Mouse (Mus musculus) adrenal gland, adult 18-20 months (tissue): ENCODE data around the gene Insl3. TPM values are rescaled to one million over a fixed set of nuclear protein-coding genes. Genes with fewer than 3 reads are reported as not detected.
A peak's percentile ranks its signal among the peaks of the same experiment; 100 is the strongest.
"Not testable (repeated sequence)": the region's sequence is repeated elsewhere in the genome, so short reads cannot be mapped to it uniquely, and the experiment has no call there.

Source experiments
- DNase-seq, 2 experiments: peaks; one replicate each; pipeline ENCODE4 v3.0.0; 2021 to 2022; ENCODE audit warnings: low spot score in 2 of 2
- total RNA-seq, 2 experiments: library from RNA; stranded (reverse); gene quantifications; 1 replicate in 1 of 2; 2 replicates in 1 of 2; pipeline ENCODE4 v1.2.3; 2021

The Insl3 gene
- total RNA-seq, 2 experiments from 2014 or later, result 4.3 to 5.6 TPM

DNA sequence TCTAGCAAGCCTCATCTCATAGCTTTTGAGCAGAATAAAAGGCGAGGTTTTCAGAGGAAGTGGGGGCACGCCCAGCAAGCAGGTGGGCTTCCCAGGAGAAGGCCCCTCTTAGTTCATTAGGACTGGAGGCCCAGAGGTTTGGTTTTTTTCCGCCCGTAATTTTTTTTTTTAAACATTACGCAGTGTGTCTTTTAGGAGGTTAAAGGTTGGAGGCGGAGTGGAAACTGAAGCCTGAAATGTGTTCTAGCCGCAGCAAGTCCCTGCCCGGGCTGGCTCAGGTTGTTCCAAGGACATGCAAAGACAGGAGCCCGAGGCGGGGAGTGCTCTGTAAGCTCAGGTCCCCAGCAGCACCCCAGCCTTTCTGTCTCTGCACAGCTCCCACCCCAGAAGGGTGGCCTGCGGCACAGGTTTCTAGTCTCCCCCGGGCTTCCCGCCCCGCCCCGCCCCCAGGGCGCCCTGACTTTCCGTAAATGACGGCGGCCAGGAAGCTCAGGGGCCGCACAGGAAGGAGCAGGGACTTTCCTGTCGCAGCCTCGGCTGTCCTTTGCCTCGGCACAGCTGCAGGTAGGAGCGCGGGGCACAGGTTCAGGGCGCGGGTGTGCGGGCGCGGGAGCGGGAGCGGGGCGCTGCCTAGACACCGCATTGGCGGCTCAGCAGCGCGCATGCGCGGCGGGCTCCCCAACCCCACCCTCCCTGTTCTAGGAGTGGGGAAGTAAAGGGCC, 12.8 kb upstream of the Insl3 start, which contains the start of gene Jak3:
Gene Jak3 (plus strand): TSS at position 277 of the 722 bp plus-strand sequence.
- DNase-seq, result peak; percentile 55 to 66

DNA sequence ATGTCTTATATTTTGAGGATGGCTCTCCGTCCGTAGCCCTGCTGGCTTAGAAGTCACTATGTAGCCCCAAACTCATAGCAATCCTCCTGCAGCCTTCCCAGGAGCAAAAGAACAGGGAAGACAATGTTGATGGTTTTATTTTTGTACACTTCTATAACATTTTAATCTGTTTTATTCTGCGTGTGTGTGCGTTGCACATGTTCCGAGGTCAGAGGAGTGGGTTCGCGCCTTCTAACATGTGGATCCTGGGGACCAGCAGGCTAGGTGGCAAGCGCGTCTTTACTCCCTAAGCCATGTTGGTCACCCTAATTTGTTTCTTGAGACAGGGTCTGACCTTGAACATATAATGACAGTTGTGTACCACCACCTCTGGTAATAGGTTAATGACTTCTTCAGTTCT, 12.2 kb upstream of the Insl3 start:
- DNase-seq, result no peak

DNA sequence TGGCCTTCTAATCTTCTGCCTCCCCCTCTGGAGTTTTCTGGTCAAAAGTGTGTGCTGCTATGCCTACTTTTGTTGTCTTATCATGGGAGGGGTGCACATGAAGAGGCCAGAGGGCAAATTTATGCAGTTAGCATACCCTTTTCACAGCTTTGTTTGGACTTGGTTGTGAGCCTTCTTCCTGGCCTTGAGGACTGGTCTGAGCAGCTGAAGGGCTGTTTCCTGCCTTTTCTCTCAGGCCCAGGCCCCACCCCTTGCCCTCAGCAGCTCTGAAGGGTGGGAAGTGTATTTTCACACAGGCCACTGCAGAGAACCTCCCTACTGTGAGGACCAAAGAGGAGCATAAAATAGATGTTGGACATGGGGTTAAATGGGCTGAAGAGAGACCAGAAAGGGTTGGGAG, 11.5 kb upstream of the Insl3 start:
- DNase-seq, result no peak

DNA sequence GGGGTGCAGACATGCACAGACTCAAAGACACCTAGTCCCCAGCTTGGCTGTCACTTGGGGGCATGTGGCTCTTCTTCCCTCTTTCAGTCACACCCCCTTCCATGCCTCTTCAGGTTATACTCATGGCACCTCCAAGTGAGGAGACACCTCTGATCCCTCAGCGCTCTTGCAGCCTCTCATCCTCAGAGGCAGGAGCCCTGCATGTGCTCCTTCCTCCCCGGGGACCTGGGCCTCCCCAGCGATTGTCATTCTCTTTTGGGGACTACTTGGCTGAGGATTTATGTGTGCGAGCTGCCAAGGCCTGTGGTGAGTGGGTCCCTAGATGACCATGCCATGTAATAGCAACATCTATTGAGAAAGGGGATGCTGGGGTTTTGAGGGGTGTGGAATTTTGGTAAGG, 10.8 kb upstream of the Insl3 start:
- DNase-seq, result no peak

DNA sequence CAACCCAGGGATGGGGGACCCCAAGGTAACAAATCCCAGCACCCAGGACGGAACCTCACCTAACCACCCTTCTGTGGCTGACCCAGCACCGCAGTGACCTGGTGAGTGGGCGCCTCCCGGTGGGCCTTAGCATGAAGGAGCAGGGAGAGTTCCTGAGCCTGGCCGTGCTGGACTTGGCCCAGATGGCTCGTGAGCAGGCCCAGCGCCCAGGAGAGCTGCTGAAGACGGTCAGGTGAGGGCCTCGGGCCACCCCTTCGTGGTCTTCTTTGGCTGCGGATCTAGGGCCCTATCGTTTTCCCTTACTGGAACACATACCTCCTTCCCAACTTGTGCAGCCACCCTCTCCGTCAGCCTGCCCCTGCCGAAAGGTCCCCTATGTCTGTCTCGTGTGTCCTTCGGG, 9.9 kb upstream of the Insl3 start:
- DNase-seq, result no peak

DNA sequence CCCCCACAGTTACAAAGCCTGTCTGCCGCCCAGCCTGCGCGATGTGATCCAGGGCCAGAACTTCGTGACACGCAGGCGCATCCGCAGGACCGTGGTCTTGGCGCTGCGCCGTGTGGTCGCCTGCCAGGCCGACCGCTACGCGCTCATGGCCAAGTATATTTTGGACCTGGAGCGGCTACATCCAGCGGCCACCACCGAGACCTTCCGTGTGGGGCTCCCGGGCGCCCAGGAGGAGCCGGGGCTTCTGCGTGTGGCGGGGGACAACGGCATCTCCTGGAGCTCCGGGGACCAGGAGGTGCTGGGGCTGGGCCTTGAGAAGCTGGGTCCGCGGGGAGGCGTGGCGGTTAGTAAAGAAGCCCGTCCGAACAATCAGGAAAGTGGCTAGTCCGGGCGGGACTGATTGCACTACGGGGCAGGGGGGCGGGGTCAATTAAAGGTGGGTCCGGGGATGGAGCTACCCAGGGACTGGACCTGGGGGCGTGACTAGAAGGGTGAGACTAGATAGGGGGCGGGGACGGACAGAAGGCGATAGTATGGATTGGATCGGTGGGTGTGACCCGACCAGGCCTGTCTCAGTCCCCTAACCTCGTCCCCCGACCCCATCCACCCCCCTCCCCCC, 9.4 kb upstream of the Insl3 start:
- no peak for DNase-seq

DNA sequence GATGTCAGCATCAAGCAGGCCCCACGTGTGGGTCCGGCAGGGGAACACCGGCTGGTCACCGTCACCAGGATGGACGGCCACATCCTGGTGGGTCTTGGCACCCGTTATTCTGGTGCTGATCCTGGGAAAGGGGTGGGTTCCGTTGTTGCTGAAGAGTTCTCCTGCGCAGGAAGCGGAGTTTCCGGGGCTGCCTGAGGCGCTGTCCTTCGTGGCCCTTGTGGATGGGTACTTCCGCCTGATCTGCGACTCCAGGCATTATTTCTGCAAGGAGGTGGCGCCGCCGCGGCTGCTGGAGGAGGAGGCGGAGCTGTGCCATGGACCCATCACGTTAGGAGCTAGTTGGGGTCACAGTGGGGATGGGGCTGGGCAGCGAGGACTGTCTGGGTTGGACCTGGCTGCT, 8.5 kb upstream of the Insl3 start:
- DNase-seq, result no peak

DNA sequence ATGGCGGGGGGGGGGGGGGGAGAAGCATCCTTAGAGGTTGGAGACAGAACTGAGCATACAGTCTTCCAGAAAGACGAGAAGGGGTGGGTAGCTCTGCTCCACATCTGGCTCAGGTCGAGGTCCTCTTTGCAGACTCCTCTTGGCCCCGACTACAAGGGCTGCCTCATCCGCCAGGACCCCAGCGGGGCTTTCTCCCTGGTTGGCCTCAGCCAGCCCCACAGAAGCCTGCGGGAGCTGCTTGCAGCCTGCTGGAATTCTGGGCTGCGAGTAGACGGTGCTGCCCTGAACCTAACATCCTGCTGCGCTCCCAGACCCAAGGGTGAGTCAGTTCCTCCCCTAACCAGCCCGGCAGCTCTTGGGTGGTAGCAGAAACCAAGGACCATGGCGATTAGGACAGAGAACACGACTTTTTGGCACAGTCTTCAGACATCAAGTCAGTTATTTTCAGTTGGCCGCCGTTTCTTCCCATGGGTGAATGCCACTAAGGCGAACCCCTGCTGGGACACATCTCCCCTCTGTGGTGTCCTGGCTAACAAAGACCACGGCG, 7.6 kb upstream of the Insl3 start:
- no peak for DNase-seq

DNA sequence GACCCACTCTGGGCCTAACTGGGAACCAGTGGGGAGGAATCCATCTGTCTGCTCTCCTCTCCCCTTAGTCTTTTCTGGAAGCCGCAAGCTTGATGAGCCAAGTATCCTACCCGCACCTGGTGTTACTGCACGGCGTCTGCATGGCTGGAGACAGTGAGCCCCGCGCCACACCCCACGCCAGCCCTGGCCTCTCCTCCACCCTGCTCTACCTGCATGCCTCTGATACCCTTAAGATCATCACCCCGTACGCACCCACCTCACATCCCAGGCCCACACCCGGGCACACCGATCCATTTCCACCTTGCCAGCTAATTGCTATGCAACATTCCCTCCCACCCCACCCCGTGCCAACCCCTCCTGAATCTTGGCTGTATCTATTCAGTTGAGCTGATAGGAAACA, 6.2 kb upstream of the Insl3 start:
- no peak for DNase-seq

DNA sequence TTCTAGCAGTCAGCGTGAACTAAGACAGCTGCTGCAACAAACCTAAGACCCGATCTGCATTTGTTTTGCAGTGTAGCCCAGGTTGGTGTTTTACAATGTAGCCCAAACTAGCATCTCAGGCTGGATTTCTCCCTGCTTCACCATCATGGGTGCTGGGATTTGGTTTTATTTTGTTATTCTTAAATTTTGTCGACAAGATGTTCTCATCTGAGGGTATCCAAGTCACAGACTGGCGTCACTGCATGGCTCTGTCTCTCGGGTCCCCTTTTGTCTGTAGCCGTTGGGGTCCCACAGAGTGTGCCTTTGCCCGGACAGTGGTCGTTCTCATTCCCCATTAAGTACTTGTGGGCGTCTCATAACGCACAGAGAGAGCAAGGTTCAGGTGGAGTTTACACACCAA, 4.3 kb upstream of the Insl3 start:
- no peak for DNase-seq

DNA sequence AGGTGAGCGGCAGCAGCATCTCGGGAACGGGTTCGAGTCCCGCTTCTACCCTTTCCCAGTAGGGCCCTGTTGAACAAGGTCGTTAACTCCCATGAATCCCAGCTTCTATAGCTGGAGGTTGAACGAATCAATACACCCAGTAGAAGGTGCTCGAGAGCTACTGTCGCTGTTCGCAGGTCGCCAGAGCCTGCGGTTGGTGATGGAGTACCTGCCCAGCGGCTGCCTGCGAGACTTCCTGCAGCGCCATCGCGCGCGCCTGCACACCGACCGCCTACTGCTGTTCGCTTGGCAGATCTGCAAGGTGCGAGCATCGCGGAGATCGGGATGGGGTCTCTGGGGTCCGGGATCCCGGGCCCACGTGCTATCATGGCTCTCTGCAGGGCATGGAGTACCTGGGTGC, 3.4 kb upstream of the Insl3 start:
- DNase-seq, result no peak

DNA sequence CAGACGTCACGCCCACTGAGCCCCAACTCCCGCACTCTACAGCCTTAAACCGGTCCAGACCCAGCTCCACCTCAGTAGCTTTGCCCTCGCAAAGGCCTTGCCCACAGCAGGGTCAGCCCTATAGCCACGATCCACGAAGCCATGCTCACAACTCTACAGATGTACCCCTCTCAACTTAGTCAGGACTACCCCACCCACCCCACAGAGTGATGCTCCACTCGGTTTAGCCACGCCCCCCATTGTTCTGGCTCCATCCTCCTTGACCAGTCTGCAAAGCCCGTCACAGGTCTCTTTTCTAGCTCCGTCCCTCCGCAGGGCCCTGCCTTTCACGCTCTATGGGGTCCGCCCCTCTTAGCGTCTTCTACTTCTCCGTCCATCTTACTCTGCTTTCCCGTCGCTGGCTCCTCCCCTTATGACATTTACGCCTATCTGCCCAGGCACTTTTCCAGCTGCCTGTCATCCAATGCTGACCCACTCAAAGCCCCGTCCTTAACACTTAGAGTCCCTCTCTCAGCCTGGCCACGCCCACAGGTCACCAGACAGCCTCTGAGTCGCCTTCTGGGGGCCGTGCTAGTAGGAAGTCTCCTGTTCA, 2.8 kb upstream of the Insl3 start:
- DNase-seq, result no peak

DNA sequence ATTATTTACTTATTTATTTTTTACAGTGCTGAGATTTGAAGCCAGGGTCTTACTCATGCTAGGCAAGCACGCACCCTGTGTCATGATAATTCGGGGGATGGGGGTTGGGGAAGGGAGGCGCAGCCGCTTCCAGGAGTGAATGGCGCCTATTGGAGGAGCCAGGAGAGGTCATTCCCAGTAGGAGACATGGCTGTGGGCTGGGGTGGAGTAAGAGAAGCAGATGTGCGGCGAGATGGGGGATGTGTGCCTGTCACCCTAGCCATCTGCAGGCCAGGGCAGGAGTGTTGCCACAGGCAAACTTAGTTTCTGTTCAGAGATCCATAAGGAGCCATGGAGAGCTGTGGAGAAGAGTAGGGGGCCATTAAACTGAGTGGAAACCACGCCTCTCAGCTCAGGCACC, 1.4 kb upstream of the Insl3 start:
- DNase-seq, result no peak

DNA sequence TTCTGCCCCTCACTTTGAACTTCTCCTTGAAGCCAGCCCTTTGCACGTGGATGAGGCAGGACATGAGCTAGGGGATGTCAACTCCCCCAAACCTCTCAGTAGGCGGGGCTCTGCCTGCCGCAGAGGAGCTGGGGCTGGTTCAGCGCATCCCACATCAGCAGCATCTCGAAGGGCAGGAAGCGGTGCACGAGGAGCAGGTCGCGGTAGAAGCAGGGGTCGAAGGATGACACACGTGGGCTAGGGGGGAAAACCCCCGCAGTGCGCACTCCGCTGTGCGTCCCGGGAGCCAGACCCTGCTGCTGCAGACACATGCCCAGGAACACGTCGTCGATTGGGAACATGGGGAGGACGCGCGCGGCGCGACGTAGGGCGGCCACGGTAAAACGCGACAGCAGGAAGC, 3.5 kb downstream of the Insl3 start:
- no peak for DNase-seq

DNA sequence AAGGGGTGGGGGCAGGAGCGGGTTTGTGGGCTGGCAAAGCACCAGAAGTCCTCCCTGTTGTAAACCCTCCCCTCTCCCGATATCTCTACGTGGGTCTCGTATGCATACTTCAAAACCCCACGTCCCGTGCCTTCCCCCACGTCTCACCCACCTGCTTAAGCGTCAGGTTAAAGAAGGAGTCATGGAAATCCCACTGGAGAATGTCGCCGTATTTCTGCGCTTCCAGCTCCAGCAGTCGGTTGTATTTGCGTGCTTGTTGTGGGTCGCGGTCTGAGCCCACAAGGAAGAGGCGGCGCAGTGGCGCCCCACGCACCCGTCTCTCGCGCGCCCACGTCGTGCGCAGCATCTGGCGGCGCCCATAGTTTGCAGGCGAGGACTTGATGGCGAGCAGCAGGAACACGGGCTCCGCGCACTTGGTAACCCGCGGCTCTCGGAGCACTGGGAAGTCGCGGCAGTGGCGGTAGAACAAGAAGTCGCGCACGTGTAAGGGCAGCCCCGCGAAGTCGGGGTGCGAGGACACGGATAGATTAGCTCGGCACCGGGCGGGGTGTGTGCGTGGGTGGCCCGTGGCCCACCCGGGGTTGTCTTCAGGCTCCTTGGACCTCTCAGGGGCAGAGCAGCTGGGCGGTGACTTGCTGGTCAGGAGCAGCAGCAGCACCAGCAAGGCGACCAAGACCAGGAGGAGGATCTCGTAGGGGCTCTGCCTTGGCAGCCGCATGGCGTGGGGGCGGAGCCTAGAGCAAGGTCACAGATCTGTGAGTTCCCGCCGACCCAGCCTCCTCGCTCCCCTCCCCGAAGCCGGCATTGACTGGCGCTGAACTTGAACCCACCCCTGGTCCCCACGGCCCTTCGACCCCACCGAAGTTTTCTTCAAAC, 4.4 kb downstream of the Insl3 start:
- DNase-seq, result no peak

DNA sequence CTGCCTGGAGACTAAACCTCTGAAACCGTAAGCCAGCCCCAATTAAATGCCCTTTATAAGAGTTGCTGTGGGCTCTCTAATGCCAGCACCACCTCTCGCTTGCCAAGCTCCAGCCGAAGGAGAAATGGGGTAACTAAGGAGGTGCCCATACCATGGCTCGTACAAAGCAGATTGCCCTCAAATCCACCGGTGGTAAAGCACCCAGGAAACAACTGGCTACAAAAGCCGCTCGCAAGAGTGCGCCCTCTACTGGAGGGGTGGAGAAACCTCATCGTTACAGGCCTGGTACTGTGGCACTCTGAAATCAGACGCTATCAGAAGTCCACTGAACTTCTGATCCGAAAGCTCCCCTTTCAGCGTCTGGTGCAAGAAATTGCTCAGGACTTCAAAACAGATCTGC, 6.4 kb downstream of the Insl3 start:
- DNase-seq, result not testable (repeated sequence)

DNA sequence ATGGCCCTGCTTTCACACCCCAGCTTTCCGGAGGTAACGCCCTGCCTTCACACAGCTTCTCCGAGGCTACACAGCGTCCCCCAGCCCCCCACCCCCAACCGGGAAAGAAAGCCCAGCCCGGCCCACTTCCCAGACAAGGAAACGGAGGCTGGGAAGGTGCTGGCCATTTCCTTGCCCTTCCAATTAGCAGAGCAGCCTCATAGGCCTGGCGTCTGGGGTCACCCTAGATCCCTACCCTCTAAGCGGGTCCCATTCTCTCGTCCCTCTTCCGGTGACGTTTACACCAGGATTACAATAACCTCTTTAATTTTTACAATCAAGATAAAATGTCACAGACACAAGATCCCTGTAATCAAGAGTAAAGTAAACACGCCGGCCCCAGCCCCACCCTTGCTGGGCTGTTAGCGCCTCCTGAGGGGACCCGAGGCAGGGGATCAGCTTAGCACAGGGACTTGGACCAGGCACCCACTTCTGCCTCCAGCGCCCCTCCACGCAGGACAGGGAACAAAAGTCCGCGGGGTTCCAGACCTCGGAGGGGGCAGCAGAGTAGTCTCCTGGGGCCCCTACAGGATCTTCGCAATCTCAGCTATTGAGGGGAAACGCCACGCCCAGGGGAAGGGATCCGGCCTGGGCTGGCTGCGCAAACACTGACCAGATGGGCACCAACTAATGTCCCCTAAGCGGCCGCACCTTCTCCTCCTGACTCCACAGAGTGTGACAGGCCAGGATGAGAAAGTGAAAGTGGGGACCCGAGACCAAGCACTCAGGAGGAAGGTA, 11.7 kb downstream of the Insl3 start:
- no peak for DNase-seq

DNA sequence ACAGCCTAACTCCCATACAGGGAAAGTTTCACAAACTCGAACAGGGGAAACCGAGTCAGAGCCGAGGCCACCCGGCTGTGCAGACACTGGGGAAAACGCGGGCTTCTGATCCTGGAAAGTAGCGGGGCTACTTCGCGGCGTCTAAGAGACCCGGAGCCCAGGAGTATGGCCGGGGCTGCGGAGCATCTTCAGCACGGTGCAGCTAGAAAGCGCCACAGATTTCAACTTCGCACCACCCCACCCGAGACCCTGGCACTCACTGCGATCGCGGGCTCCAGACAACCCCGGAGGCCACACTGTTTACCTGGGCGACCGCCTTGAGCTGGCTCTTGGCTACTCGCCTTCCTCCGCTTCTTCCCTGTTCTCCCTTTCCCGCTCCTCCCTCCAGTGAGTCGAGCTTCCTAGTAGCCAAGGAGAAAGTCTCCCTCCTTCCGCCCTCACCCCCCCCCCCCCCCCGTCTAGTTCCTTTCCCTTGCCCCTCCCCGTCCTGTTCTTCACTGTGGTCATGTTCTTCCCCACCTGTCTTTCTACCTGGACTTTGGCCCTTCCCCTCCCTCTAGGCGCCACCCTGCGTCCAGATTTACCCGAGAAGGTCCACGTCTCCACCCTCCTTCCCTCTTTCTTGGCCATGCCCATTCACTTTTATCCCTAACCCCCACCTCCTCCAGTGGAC, 12.5 kb downstream of the Insl3 start, which contains the start of gene B3gnt3:
Gene B3gnt3 (minus strand): TSS at position 376 of the 673 bp plus-strand sequence.
- no peak for DNase-seq

DNA sequence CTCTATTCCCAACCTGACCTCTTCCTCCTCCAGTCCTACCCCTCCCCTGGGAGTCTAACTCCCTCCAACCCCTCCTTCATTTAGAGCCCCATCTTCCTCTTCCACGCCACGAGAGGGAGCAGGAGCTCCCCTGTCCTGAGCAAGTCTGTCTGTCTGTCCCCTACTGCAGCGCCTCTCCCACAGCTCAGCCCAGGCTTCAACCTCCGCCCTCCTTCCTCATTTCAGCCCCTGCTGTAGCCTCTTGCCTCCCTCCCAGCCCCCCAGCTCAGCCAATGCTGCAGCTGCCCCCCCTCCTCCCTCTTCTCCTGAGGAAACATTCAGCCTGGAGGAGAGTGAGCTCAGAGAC, 13.0 kb downstream of the Insl3 start:
- DNase-seq, result no peak

DNA sequence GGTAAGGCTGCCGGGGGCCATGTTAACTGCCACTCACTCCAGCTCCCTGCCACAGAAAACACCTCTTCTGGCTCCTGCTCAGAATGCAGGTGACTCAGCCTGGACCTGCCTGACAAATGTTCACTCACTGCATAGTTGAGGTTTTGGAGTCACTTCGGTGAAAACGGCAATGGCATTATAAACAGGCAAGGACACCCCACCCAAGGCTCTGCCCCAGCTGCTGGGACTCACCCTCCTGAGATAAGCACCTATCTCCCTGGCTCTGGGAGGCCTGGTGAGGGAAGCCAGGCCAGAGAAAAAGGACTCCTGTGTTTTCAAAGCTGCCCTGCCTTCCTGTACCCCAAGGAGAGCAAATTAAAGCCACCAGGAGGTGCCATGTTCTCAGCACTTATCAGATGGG, 13.9 kb downstream of the Insl3 start:
- DNase-seq, result no peak
